Mouse (Mus musculus) liver, adult 10 weeks (tissue): ENCODE measurements around the gene Gm44596. TPM values are rescaled to one million over a fixed set of nuclear protein-coding genes. Genes with fewer than 3 reads are reported as not detected.

ENCODE experiments used
- polyA plus RNA-seq: library from polyadenylated mRNA; stranded (reverse); fragments of 350-450 nt; fragmentation: Illumina TruSeq; extraction: RNeasy Lipid Tissue Mini Kit (QIAGEN cat#74804); gene quantifications from one replicate; pipeline ENCODE4 v1.2.3, GENCODE M21; 2014; ENCODE audit warnings: low read depth, low replicate concordance

Gm44596 gene
- not detected for polyA plus RNA-seq

GRCm38 (mm10) chr6:128375192-128375591, at the start of gene Gm44596, which contains the start of gene Tex52:
Gm44596 (plus strand) TSS chr6:128375503.
Tex52 (plus strand) TSS chr6:128375456.

GRCm38 (mm10) chr6:128355726-128356416, 19.4 kb upstream of the Gm44596 start, which contains the start of gene Tulp3:
Tulp3 (minus strand) TSS chr6:128355851.

DNA sequence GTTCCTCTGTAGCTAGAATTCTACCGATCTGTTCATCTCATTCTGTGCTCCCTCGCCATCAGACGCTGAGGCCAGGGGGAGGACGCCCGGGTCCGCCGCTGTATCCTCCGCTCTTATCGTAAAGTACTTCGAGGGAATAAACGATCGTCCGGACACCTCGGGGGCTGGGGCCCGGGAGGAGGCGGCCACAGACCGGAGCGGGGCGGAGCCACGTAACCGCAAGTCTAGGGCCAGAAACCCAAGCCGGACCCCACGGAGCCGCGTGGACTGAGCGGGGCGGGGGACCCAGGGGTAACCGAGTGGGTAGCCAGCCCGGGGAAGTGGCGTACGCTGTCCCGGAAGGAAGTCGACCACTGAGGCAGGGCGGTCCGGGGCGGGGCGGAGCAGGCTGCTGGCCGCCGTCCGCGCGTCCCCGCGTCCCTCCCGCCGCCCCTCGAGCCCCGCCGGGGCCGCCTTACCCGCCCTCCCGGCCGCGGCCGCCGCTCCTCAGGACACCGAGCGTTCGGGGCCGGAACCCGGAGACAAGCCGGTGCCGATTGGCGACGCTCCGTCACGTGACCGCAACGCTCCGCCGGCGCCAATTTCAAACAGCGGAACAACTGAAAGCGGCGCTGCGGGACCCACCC, 12.8 kb upstream of the Gm44596 start, which contains the start of the genes Rhno1 and Foxm1:
Gene Rhno1 (minus strand): TSS at position 531 of the 626 bp plus-strand sequence.
Gene Foxm1 (plus strand): TSS at position 587 of the 626 bp plus-strand sequence.

DNA sequence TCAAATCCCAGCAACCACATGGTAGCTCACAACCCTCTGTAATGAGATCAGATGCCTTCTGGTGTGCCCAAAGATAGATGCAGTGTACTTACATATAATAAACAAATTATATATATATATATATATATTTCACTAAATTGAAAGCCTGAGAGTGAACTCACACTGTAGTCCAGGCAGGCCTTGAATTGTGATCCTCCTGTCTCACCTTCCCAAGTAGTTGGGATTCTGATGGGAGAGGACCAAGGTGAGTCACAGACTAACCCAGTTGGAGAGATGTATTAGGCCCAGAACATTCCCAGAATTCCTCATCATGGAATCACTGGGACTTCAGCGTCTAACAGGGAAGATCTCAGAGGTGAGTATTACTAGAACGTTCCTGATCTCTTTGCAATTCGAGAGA, 23.7 kb downstream of the Gm44596 start, which contains the start of gene Nrip2:
Gene Nrip2 (plus strand): TSS at position 301 of the 400 bp plus-strand sequence.

DNA sequence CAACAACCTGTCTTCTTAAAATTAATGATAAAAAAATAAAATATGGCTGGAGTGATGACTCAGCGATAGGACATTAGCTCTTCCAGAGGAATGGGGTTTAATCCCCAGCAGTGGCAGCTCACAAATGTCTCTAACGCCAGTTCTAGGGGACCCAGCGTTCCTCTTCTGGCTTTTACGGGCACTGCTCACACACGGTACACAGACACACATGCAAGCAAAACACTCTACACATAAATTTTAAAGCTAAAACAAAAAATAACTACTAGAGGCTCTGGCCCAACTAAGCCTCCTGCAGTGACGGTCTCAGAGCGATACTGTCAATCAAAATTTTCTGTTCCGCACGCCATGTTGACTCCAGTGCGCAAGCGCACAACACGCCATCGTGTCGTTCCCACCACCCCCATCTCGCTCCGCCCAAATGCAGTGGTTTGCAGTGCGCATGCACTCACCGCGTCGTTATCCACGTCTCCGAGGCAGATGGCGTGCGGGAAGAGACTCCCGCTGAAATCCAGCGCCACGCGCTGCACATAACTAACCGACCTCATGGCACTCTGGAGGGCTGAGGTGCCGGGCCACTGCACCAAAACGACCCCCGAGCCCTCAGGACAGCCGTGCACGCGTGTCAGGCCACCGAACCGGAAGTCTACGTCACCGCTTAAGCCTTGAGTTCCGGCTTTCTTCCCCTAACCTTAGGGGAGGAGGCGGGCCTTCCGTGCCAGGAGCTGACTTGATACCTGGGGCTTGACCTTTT, 49.1 kb downstream of the Gm44596 start, which contains the start of gene Itfg2:
Gene Itfg2 (minus strand): TSS at position 663 of the 751 bp plus-strand sequence.

DNA sequence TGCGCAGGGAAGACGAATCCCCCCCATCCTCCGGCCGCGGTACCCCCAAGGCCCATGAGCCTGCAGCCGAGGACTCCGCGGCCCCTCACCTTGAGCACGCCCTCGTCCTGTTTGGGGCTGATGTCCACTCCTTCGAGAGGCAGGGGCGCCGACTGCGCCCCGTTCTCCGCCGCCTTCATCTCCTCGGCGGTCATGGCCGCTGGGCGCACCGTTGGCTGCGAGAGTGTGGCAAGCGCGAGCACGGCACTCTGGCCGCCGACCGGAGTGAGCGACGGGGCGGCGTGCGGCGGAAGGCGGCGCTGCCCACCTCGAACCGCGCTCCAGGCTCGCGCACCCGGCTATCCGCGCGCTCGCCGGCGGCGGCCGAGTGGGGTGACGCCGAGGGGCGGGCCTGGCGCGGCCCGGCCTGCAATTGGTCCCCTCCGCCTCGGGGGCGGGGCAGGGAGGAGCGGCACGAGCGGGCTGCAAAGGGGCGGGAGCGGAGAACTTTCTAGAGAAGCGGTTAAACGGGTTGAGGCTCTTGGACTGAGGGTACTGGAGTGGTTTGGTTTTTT, 63.1 kb downstream of the Gm44596 start, which contains the start of gene Fkbp4:
Gene Fkbp4 (minus strand): TSS at position 361 of the 554 bp plus-strand sequence.

Other genes starting within 250 kb of the Gm44596 start
- gene Tspan9, start 231.9 kb upstream of the Gm44596 start, polyA plus RNA-seq, result 4.0 TPM
- not detected for gene Tead4, start 74.7 kb upstream of the Gm44596 start, polyA plus RNA-seq
- 0.40 TPM for gene Tulp3, start 19.7 kb upstream of the Gm44596 start, polyA plus RNA-seq
- 1.5 TPM for gene Rhno1, start 12.6 kb upstream of the Gm44596 start, polyA plus RNA-seq
- not detected for gene Foxm1, start 12.5 kb upstream of the Gm44596 start, polyA plus RNA-seq
- gene Tex52, start within 50 bp of the Gm44596 start, polyA plus RNA-seq, result not detected
- gene Nrip2, start 23.8 kb downstream of the Gm44596 start, polyA plus RNA-seq, result 0.21 TPM
- gene Itfg2, start 49.4 kb downstream of the Gm44596 start, polyA plus RNA-seq, result 3.9 TPM
- gene Fkbp4, start 63.2 kb downstream of the Gm44596 start, polyA plus RNA-seq, result 30.7 TPM
- 5,030 TPM for gene Pzp, start 151.2 kb downstream of the Gm44596 start, polyA plus RNA-seq
- gene A2ml1, start 206.1 kb downstream of the Gm44596 start, polyA plus RNA-seq, result 56.5 TPM
- not detected for gene Klrb1a, start 248.0 kb downstream of the Gm44596 start, polyA plus RNA-seq